14 mouse cellular contexts compared by ENCODE assay signal in genomic region chr11:77901366-77901765, GRCm38 (mm10). TPM values are rescaled to one million over a fixed set of nuclear protein-coding genes. Genes with fewer than 3 reads are reported as not detected.
DNase-seq lines count a peak whose midpoint lies in the region; ATAC-seq lines count a peak whose summit lies in the region.
"Had no signal": no experiment of that assay in that cellular context is flagged by ENCODE, and none has a peak within 500 bp of the region (broad histone marks: within the 10 kb centered on the region; RNA-seq: fewer than 3 reads in every experiment).

No protein-coding gene starts in this region.

- peak overlapping the region; percentile 48; the same call in 1 of the 2 replicates for H3K27ac ChIP-seq in forebrain, embryonic 10.5 days
- H3K27ac ChIP-seq in forebrain, embryonic 11.5 days (ENCODE audit: low read depth, low read length) = no peak overlapping the region
- peak overlapping the region; percentile 48 for H3K27ac ChIP-seq in midbrain, embryonic 13.5 days
- H3K27ac ChIP-seq: layer of hippocampus, adult 2 months had no signal

- WGBS in forebrain, embryonic 10.5 days = 53% methylated on average over 5 of the region's 5 CpGs
- WGBS in forebrain, embryonic 11.5 days = 55% methylated on average over 5 of the region's 5 CpGs
- 40% methylated on average over 5 of the region's 5 CpGs for WGBS in midbrain, embryonic 13.5 days

- DNase-seq in forebrain, embryonic 10.5 days (ENCODE audit: extremely low spot score, low spot score) = no peak
- no peak for DNase-seq in forebrain, embryonic 11.5 days (ENCODE audit: low spot score)
- DNase-seq in urinary bladder, postnatal 14 days (ENCODE audit: low spot score) = peak; percentile 22
- no peak for DNase-seq in urinary bladder, postnatal 10 days (ENCODE audit: low spot score)
- DNase-seq in embryo, embryonic 10.5 days (ENCODE audit: low spot score) = no peak
- no peak for DNase-seq in thymus, postnatal 14 days
- DNase-seq: cerebellum, adult 11-12 months; gastrocnemius, postnatal 14 days; kidney, adult 11 months; liver, postnatal 0 days; retina, postnatal 1 day had no signal

- no peaks in the 10 kb centered on the region for H3K36me3 ChIP-seq in forebrain, embryonic 10.5 days (replicated peaks)
- H3K36me3 ChIP-seq in forebrain, embryonic 11.5 days (ENCODE audit: control insufficient read depth, insufficient read depth, low read length) = no peaks in the 10 kb centered on the region
- no peaks in the 10 kb centered on the region for H3K36me3 ChIP-seq in midbrain, embryonic 13.5 days

- H3K4me3 ChIP-seq in forebrain, embryonic 10.5 days = no peak overlapping the region
- H3K4me3 ChIP-seq in forebrain, embryonic 11.5 days (ENCODE audit: low read depth, low read length) = no peak overlapping the region
- no peak overlapping the region for H3K4me3 ChIP-seq in midbrain, embryonic 13.5 days (replicated peaks)
- H3K4me3 ChIP-seq: layer of hippocampus, adult 2 months had no signal

- no peak for ATAC-seq in forebrain, embryonic 11.5 days (replicated peaks; ENCODE audit: low FRiP score)
- ATAC-seq in midbrain, embryonic 13.5 days = no peak
- no peak for ATAC-seq in megakaryocyte, adult 5-6 weeks (ENCODE audit: poor library complexity, severe bottlenecking)

- H3K9ac ChIP-seq in forebrain, embryonic 11.5 days (ENCODE audit: low read length) = no peak overlapping the region
- H3K9ac ChIP-seq in midbrain, embryonic 13.5 days (replicated peaks) = no peak overlapping the region
- H3K9ac ChIP-seq: liver, postnatal 0 days had no signal

- no peak overlapping the region for H3K4me2 ChIP-seq in forebrain, embryonic 11.5 days (ENCODE audit: low read depth, low read length, severe bottlenecking)
- no peak overlapping the region for H3K4me2 ChIP-seq in midbrain, embryonic 13.5 days (replicated peaks)

- H3K4me1 ChIP-seq in forebrain, embryonic 10.5 days = peaks cover 48% of the 10 kb centered on the region
- H3K4me1 ChIP-seq in forebrain, embryonic 11.5 days (replicated peaks; ENCODE audit: control insufficient read depth, insufficient read depth, low read length) = peaks cover 23% of the 10 kb centered on the region
- peaks cover 68% of the 10 kb centered on the region for H3K4me1 ChIP-seq in midbrain, embryonic 13.5 days (replicated peaks)

- no peaks in the 10 kb centered on the region for H3K9me3 ChIP-seq in forebrain, embryonic 10.5 days
- H3K9me3 ChIP-seq in forebrain, embryonic 11.5 days (ENCODE audit: control insufficient read depth, low read length) = no peaks in the 10 kb centered on the region
- no peaks in the 10 kb centered on the region for H3K9me3 ChIP-seq in midbrain, embryonic 13.5 days

- peaks cover 88% of the 10 kb centered on the region for H3K27me3 ChIP-seq in forebrain, embryonic 10.5 days (ENCODE audit: poor library complexity, severe bottlenecking)
- no peaks in the 10 kb centered on the region for H3K27me3 ChIP-seq in forebrain, embryonic 11.5 days (ENCODE audit: control insufficient read depth, insufficient read depth, low read length)
- H3K27me3 ChIP-seq in midbrain, embryonic 13.5 days = peaks cover 9% of the 10 kb centered on the region; the same call in 1 of the 2 replicates

RNA-seq across cellular contexts. Expression of gene Pipox, which starts 7.5 kb away (rescaled TPM):
- 10.0 and 10.1 TPM in 2 replicates for polyA plus RNA-seq in forebrain, embryonic 10.5 days (2016; fragmentation: Nextera tagmentation; extraction: Ambion mirVana)
- polyA plus RNA-seq in forebrain, embryonic 11.5 days (2014; fragmentation: Nextera tagmentation; extraction: Ambion mirVana) = 13.6 and 16.0 TPM in 2 replicates
- polyA plus RNA-seq in midbrain, embryonic 13.5 days (2015; fragmentation: Nextera tagmentation; extraction: Ambion mirVana) = 8.6 and 11.0 TPM in 2 replicates
- total RNA-seq in megakaryocyte, adult 5-6 weeks (2015) = not detected in 2 replicates
- not detected in 2 replicates for total RNA-seq in megakaryocyte, adult 5-6 weeks (2017)

RNA-seq across cellular contexts. Expression of gene Sez6, which starts 29.2 kb away (rescaled TPM):
- 2.8 and 4.3 TPM in 2 replicates for polyA plus RNA-seq in forebrain, embryonic 10.5 days (2016; fragmentation: Nextera tagmentation; extraction: Ambion mirVana)
- 14.3 and 16.7 TPM in 2 replicates for polyA plus RNA-seq in forebrain, embryonic 11.5 days (2014; fragmentation: Nextera tagmentation; extraction: Ambion mirVana)
- 118 TPM in 2 replicates for polyA plus RNA-seq in midbrain, embryonic 13.5 days (2015; fragmentation: Nextera tagmentation; extraction: Ambion mirVana)
- not detected in 2 replicates for total RNA-seq in megakaryocyte, adult 5-6 weeks (2015)
- not detected in 2 replicates for total RNA-seq in megakaryocyte, adult 5-6 weeks (2017)
- polyA plus RNA-seq: liver, postnatal 0 days had no signal
